Mouse (Mus musculus) E14TG2a.4 (cell line): ENCODE measurements at regions not wholly inside any gene's neighbourhood (a gene's known extent, or its start where the extent isn't known, plus 50 kb on each side); places are given as distances from the start of the nearest gene placed in this dataset.

Experiments
- H3K27me3 ChIP-seq: 2 replicates; pipeline ENCODE4 v1.6.1; 2014; ENCODE audit warnings: low read length, control low read depth; ENCODE audit not compliant: insufficient read depth
- H3K36me3 ChIP-seq: 2 replicates; pipeline ENCODE4 v1.6.1; 2014; ENCODE audit warnings: low read length, control low read depth; ENCODE audit not compliant: insufficient read depth
- H3K4me1 ChIP-seq: replicated peaks from 2 replicates; pipeline ENCODE4 v1.6.1; 2014; ENCODE audit warnings: low read depth, low read length, control low read depth
- H3K4me3 ChIP-seq: replicated peaks from 2 replicates; pipeline ENCODE4 v1.5.1; 2014; ENCODE audit warnings: mild to moderate bottlenecking, low read length
- H3K9me3 ChIP-seq: 2 replicates; pipeline ENCODE4 v1.6.1; 2014; ENCODE audit warnings: low read length, control low read depth
- CTCF ChIP-seq: conservative IDR thresholded peaks from 2 replicates; pipeline ENCODE4 v1.5.1; 2014; ENCODE audit warnings: low read length
- NANOG ChIP-seq: IDR thresholded peaks from 2 replicates; pipeline ENCODE4 v1.6.1; 2014; ENCODE audit warnings: borderline replicate concordance, low read length, mixed read lengths
- POU5F1 ChIP-seq: IDR thresholded peaks from 2 replicates; pipeline ENCODE4 v1.6.1; 2014; ENCODE audit warnings: low read length, borderline replicate concordance

GRCm38 (mm10) chr10:37310266-37310945 lies 171.7 kb upstream of the Marcks start:
- Histone ChIP-seq H3K4me3 (no peak overlapping the region), H3K4me1 (no peaks in the 10 kb centered on the region), H3K27me3 (no peaks in the 10 kb centered on the region), H3K9me3 (0 out of 2 replicates have a peak, but pooled peaks cover 3% of the 10 kb centered on the region), H3K36me3 (no peaks in the 10 kb centered on the region)
- no peak for TF ChIP-seq POU5F1
- no peak for TF ChIP-seq CTCF
- TF ChIP-seq NANOG, result no peak

GRCm38 (mm10) chr10:37304656-37305055 lies 165.9 kb upstream of the Marcks start:
- H3K4me1 ChIP-seq, result no peaks in the 10 kb centered on the region
- H3K27me3 ChIP-seq, result no peaks in the 10 kb centered on the region
- no peak overlapping the region for H3K4me3 ChIP-seq
- no peaks in the 10 kb centered on the region for H3K36me3 ChIP-seq
- H3K9me3 ChIP-seq, result 0 out of 2 replicates have a peak, but pooled peaks cover 3% of the 10 kb centered on the region
- TF ChIP-seq POU5F1 (no peak), NANOG (no peak)

DNA sequence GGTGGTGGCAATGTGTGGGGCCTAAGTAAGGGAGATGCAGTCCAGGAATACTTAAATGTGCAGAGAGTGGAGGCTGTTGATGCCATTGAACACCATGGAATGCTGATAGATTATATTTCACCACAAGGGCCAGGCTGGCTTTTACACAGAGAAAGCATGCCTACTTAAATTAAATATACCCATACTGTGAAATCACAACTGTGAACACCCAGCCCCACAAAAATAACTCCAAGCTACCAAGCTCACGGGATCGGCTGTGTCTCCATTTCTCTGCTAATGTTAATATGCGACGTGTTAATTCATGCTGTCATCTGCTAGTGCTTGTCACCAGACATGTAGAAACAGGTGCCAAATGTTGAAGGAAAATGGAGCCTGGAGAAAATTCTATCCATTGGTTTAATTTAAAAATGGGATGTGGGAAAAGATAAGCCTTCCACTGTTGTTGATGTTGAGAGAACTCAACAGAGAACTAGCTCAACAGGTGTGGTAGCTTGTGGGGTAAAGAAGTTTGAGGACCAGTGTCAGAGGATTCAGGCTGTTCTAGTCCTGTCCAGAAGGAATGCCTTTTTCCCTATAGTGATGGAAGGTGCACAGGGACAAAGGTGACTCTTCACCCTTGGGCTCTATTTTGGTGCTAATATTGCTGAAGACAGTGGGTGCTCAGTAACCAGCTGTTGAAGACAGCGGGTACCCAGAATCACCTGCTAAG lies 161.6 kb upstream of the Marcks start:
- H3K4me1 ChIP-seq, result no peaks in the 10 kb centered on the region

GRCm38 (mm10) chr10:37298689-37299421 lies 160.1 kb upstream of the Marcks start:
- no peaks in the 10 kb centered on the region for H3K36me3 ChIP-seq
- no peaks in the 10 kb centered on the region for H3K9me3 ChIP-seq
- TF ChIP-seq CTCF (no peak), POU5F1 (no peak), NANOG (no peak)
- H3K27me3 ChIP-seq, result no peaks in the 10 kb centered on the region
- H3K4me1 ChIP-seq, result no peaks in the 10 kb centered on the region
- H3K4me3 ChIP-seq, result no peak overlapping the region

More for the DNA sequence above, 161.6 kb upstream of the Marcks start:
- no peaks in the 10 kb centered on the region for H3K9me3 ChIP-seq
- TF ChIP-seq NANOG (no peak), CTCF (no peak), POU5F1 (no peak)
- H3K36me3 ChIP-seq, result no peaks in the 10 kb centered on the region
- no peaks in the 10 kb centered on the region for H3K27me3 ChIP-seq
- H3K4me3 ChIP-seq, result no peak overlapping the region

- no peak overlapping the region for H3K4me3 ChIP-seq
- H3K36me3 ChIP-seq, result no peaks in the 10 kb centered on the region
- H3K27me3 ChIP-seq, result no peaks in the 10 kb centered on the region
- H3K4me1 ChIP-seq, result no peaks in the 10 kb centered on the region
- TF ChIP-seq POU5F1, result no peak
- TF ChIP-seq CTCF, result no peak
- TF ChIP-seq NANOG, result no peak
- H3K9me3 ChIP-seq, result no peaks in the 10 kb centered on the region
These were observed 155.5 kb upstream of the Marcks start for GRCm38 (mm10) chr10:37294231-37294630.

- TF ChIP-seq POU5F1 (no peak), CTCF (no peak), NANOG (no peak)
- Histone ChIP-seq H3K4me1 (no peaks in the 10 kb centered on the region), H3K36me3 (no peaks in the 10 kb centered on the region), H3K9me3 (no peaks in the 10 kb centered on the region), H3K4me3 (no peak overlapping the region), H3K27me3 (no peaks in the 10 kb centered on the region)
These were observed 154.6 kb upstream of the Marcks start for GRCm38 (mm10) chr10:37293292-37293691.

DNA sequence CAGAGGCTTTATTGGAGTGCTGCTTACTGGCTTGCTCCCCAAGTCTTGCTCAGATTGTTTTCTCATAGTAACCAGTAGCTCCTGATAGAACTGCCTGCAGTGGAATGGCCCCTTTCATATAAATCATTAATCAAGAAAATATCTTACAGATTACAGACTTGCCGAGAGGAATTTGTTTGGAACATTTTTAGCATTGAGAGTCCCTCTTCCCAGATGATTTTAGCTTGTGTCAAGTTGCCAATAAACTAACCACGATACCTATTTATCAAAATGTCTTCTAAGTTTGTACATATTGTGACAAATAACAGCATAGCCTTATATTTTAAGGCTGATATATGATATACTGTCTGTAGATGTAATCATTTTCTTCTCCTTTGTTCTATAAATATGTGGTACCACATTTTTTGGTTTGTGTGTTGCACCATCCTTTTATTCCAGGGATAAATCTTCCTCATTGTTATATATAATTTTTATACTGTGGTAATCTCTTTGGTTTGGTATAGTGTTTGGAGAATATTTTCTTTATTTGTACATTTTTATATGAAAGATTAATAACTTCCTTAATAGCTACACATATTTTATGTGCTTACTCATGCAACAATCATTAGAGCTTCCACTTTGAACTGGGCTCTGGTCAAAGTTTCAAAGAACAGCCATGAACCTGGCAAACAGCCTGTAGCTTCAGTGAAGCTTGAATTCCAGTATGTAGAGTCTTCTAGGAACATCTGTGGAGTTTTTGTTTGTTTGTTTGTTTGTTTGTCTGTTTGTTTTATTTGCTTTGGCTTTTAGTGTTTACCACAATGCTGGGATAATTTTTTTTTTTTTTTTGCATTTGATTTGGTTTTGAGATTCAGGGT lies 153.1 kb upstream of the Marcks start:
- Histone ChIP-seq H3K9me3 (no peaks in the 10 kb centered on the region), H3K4me1 (no peaks in the 10 kb centered on the region), H3K4me3 (no peak overlapping the region), H3K36me3 (no peaks in the 10 kb centered on the region), H3K27me3 (no peaks in the 10 kb centered on the region)
- TF ChIP-seq POU5F1 (no peak), CTCF (no peak), NANOG (no peak)
